Mouse (Mus musculus) activated CD4-positive, CD25-positive, alpha-beta regulatory T cell, adult 9 weeks (primary cell): ENCODE measurements around the gene Bloc1s1. TPM values are rescaled to one million over a fixed set of nuclear protein-coding genes. Genes with fewer than 3 reads are reported as not detected.

Experiments used
- polyA plus RNA-seq: library from polyadenylated mRNA; unstranded; fragments of 100-300 nt; shearing (Covaris generic); gene quantifications from one replicate; pipeline ENCODE4 v1.2.1, GENCODE M21; 2017

Gene Bloc1s1
- 185 TPM for polyA plus RNA-seq

GRCm38 (mm10) chr10:128923935-128924334 is at the start of gene Bloc1s1:
Gene Bloc1s1 (minus strand): TSS chr10:128924035.

GRCm38 (mm10) chr10:128960590-128961584 is 37.1 kb upstream of the Bloc1s1 start, which contains the start of gene Mettl7b:
Gene Mettl7b (minus strand): TSS chr10:128960988.

DNA sequence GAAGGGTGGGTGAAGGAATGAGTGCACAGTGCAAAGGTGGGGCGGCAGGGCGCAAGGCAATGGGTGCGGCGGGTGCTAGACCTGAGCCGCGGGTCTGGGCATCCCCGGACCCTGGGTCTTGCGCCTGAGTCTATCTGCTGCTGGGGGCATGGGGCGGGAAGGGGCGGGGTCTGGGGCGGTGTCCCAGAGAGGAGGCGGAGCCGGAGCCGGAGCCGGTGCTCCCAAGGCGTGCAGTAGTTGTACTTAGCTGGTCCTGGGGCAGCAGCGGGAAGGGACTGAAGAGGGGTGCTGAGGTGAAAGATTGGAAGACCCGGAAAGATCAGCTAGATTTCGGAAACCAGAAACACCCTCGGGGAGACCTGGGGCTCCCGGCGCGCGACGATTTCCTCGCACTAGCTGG is 9.7 kb upstream of the Bloc1s1 start, which contains the start of gene Itga7:
Gene Itga7, plus strand, starts transcription at position 245 of the 400 bp plus-strand sequence.

GRCm38 (mm10) chr10:128922822-128923012 is 1.1 kb downstream of the Bloc1s1 start, which contains the start of gene Rdh5:
Gene Rdh5 (minus strand): TSS chr10:128922888.

DNA sequence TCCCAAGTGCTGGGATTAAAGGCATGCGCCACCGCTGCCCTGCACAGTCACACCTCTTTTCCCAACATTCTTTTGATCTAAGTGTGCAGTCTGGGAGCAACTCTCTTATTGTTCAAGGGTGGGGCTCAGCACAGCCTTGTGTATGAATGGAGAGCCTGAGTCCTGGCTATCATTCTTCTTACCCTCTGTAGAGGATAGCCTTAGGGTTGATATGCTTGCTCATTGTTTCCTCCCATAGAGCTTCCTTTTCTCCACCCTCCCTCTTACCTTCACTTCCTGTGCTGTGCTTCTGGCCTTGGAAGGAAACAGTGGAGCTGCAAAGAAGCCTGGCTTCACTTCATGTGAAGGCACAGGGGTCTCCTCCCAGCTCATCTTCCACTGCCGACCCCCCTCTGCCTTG is 23.1 kb downstream of the Bloc1s1 start, which contains the start of gene Cd63:
Gene Cd63, plus strand, starts transcription at position 292 of the 400 bp plus-strand sequence.

DNA sequence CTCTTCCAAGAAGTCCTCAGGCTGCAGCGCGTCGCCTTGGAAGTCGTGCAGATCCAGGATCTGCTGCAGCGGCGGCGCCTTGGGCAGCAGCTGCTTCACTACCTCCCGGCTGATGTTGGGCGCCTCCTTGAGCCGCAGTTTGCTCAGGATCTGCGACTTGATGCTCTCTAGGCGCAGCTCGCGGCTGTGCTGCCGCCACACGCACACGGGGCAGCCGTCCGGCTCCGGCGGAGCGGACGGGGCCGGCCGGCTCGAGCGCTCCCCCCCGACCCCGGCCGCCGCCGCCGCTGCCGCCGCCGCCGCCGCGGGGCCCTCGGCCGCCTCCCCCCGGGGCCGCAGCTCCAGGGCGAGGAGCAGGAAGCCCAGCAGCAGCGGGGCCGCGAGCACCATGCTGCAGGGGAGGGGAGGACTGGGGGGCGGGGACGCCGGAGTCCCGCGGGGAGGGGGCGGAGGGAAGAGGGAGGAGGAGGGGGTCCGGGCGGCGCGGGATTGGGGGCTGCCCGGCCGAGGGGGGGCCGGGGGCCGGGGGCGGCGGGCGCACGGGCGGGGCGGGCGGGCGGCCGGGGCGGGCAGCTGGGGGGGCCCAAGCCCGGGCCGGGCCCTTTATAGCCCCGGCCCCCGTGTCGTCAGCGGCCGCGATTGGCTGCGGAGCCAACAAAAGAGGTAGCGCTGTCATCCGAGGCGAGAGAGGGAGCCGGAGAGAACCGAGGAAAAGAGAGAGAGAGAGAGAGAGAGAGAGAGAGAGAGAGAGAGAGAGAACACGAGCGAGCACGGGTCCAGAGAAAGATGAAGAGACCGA is 32.3 kb downstream of the Bloc1s1 start, which contains the start of gene Gdf11:
Gene Gdf11, minus strand, starts transcription at position 423 of the 799 bp plus-strand sequence.

Other genes with a start within 250 kb of the Bloc1s1 start
- 51.9 TPM for gene Suox, start 250.0 kb downstream of the Bloc1s1 start, polyA plus RNA-seq
- gene Rab5b, start 227.8 kb downstream of the Bloc1s1 start, polyA plus RNA-seq = 49.0 TPM
- 4.9 TPM for gene Pmel, start 219.8 kb downstream of the Bloc1s1 start, polyA plus RNA-seq
- 38.5 TPM for gene Cdk2, start 219.0 kb downstream of the Bloc1s1 start, polyA plus RNA-seq
- 715 TPM for gene Dgka, start 179.2 kb downstream of the Bloc1s1 start, polyA plus RNA-seq
- gene Pym1, start 176.1 kb downstream of the Bloc1s1 start, polyA plus RNA-seq = 38.2 TPM
- gene Mmp19, start 133.1 kb downstream of the Bloc1s1 start, polyA plus RNA-seq = not detected
- 124 TPM for gene Dnajc14, start 120.0 kb downstream of the Bloc1s1 start, polyA plus RNA-seq
- gene Tmem198b, start 119.7 kb downstream of the Bloc1s1 start, polyA plus RNA-seq = 5.1 TPM
- 164 TPM for gene Sarnp, start 106.7 kb downstream of the Bloc1s1 start, polyA plus RNA-seq
- gene Ormdl2, start 102.4 kb downstream of the Bloc1s1 start, polyA plus RNA-seq = 77.1 TPM
- gene Gdf11, start 32.3 kb downstream of the Bloc1s1 start, polyA plus RNA-seq = 0.88 TPM
- 0.20 TPM for gene Cd63, start 23.0 kb downstream of the Bloc1s1 start, polyA plus RNA-seq
- 13.5 TPM for gene Rdh5, start 1.1 kb downstream of the Bloc1s1 start, polyA plus RNA-seq
- gene Itga7, start 9.8 kb upstream of the Bloc1s1 start, polyA plus RNA-seq = 10.1 TPM
- gene Mettl7b, start 37.0 kb upstream of the Bloc1s1 start, polyA plus RNA-seq = not detected
- not detected for gene Olfr9, start 65.4 kb upstream of the Bloc1s1 start, polyA plus RNA-seq
- gene Olfr763, start 86.8 kb upstream of the Bloc1s1 start, polyA plus RNA-seq = not detected
- not detected for gene Olfr764-ps1, start 115.9 kb upstream of the Bloc1s1 start, polyA plus RNA-seq
- not detected for gene Olfr765, start 126.0 kb upstream of the Bloc1s1 start, polyA plus RNA-seq
- not detected for gene Olfr766-ps1, start 144.9 kb upstream of the Bloc1s1 start, polyA plus RNA-seq
- not detected for gene Olfr767, start 158.9 kb upstream of the Bloc1s1 start, polyA plus RNA-seq
- not detected for gene Olfr768, start 175.3 kb upstream of the Bloc1s1 start, polyA plus RNA-seq
- gene Olfr769, start 193.8 kb upstream of the Bloc1s1 start, polyA plus RNA-seq = not detected
- not detected for gene Olfr770, start 215.0 kb upstream of the Bloc1s1 start, polyA plus RNA-seq
- not detected for gene Olfr771, start 240.7 kb upstream of the Bloc1s1 start, polyA plus RNA-seq